Mouse (Mus musculus) intestine, embryonic 14.5 days (tissue): ENCODE results near the gene Faxc. TPM values are rescaled to one million over a fixed set of nuclear protein-coding genes. Genes with fewer than 3 reads are reported as not detected.
A peak's percentile ranks its signal among the peaks of the same experiment; 100 is the strongest.

ENCODE experiments used
- ATAC-seq: fragments of 200-750 bp; cut with Nextera tagmentation; replicated peaks from 2 replicates; pipeline ENCODE4 v1.8.0; 2017; ENCODE audit warnings: low read depth, moderate number of reproducible peaks, moderate TSS enrichment, moderate library complexity; ENCODE audit not compliant: low FRiP score, low TSS enrichment
- DNase-seq: peaks from one replicate; pipeline ENCODE4 v3.0.0-alpha.2; 2018; ENCODE audit warnings: low spot score
- H3K27ac ChIP-seq: fragments of 300-500 bp; sonication (generic); 2 replicates; pipeline ENCODE4 v1.5.1; 2014; ENCODE audit warnings: low read depth, mild to moderate bottlenecking, control low read depth
- H3K27me3 ChIP-seq: fragments of 300-500 bp; sonication (generic); replicated peaks from 2 replicates; pipeline ENCODE4 v1.6.1; 2014; ENCODE audit warnings: low read length, control low read depth; ENCODE audit not compliant: control insufficient read depth, insufficient read depth
- H3K36me3 ChIP-seq: fragments of 300-500 bp; sonication (generic); 2 replicates; pipeline ENCODE4 v1.6.1; 2014; ENCODE audit warnings: low read length, control low read depth; ENCODE audit not compliant: control insufficient read depth, insufficient read depth
- H3K4me1 ChIP-seq: fragments of 300-500 bp; sonication (generic); replicated peaks from 2 replicates; pipeline ENCODE4 v1.6.1; 2014; ENCODE audit warnings: low read length, control low read depth, mixed read lengths; ENCODE audit not compliant: control insufficient read depth, insufficient read depth
- H3K4me2 ChIP-seq: fragments of 300-500 bp; sonication (generic); 2 replicates; pipeline ENCODE4 v1.6.1; 2014; ENCODE audit warnings: low read length
- H3K4me3 ChIP-seq: fragments of 300-500 bp; sonication (generic); 2 replicates; pipeline ENCODE4 v1.5.1; 2014; ENCODE audit warnings: low read depth, low read length, control low read depth, mixed read lengths
- H3K9ac ChIP-seq: fragments of 300-500 bp; sonication (generic); 2 replicates; pipeline ENCODE4 v1.6.1; 2014; ENCODE audit warnings: mild to moderate bottlenecking, low read length
- H3K9me3 ChIP-seq: fragments of 300-500 bp; sonication (generic); 2 replicates; pipeline ENCODE4 v1.6.1; 2016; ENCODE audit warnings: low read length, control low read depth; ENCODE audit not compliant: control insufficient read depth
- WGBS: fragments of 180-500 bp; shearing (Covaris S2); extraction: QIAGEN DNeasy Blood & Tissue Kit; methylation state at CpG from one replicate; pipeline ENCODE4 v1.1.7; 2014; 5-methylcytosine and 5-hydroxymethylcytosine counted together
- polyA plus RNA-seq: library from polyadenylated mRNA; unstranded; fragments of >200 nt; fragmentation: Nextera tagmentation; extraction: Ambion mirVana; gene quantifications from 2 replicates; pipeline ENCODE4 v1.2.1, GENCODE M21; 2014

Gene Faxc
- polyA plus RNA-seq, 1 experiment from 2014 or later: 9.2 TPM

GRCm38 (mm10) chr4:21951444-21951843 is 20.3 kb downstream of the Faxc start:
- Histone ChIP-seq H3K27ac (no peak overlapping the region), H3K9me3 (no peaks in the 10 kb centered on the region), H3K27me3 (no peaks in the 10 kb centered on the region), H3K4me2 (no peak overlapping the region), H3K4me1 (no peaks in the 10 kb centered on the region), H3K36me3 (peaks cover 13% of the 10 kb centered on the region; the same call in 1 of the 2 replicates), H3K9ac (no peak overlapping the region), H3K4me3 (no peak overlapping the region)
- DNase-seq (no peak), ATAC-seq (no peak)
- WGBS: 42% methylated on average over 6 of the region's 6 CpGs

DNA sequence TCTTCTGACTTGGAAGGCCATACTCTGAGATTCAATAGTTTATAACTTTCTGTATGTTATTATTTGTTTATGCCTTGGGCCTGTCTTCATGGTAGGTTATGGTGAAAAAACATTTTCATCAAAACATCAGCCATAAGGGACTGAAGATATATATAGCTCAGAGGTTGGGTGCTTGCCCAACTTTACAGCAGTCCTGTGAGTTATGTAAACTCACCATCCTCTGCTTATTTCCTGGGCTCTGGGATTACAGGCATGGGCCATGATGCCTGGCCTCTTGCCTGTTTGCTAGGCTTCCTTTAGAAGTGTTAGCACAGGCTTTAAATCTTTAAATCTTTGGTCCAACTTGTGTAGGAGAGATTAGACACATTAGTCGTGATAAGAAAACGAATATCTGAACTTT is 21.1 kb downstream of the Faxc start:
- no peaks in the 10 kb centered on the region for H3K4me1 ChIP-seq
- no peak overlapping the region for H3K4me2 ChIP-seq
- no peaks in the 10 kb centered on the region for H3K27me3 ChIP-seq
- DNase-seq: no peak
- H3K9me3 ChIP-seq: no peaks in the 10 kb centered on the region
- H3K4me3 ChIP-seq: no peak overlapping the region
- WGBS: 56% methylated on average over 2 of the region's 2 CpGs
- H3K27ac ChIP-seq: no peak overlapping the region
- no peak overlapping the region for H3K9ac ChIP-seq
- no peak for ATAC-seq
- peaks cover 10% of the 10 kb centered on the region; the same call in 1 of the 2 replicates for H3K36me3 ChIP-seq

GRCm38 (mm10) chr4:21957570-21958321 is 26.6 kb downstream of the Faxc start:
- Histone ChIP-seq H3K4me1 (no peaks in the 10 kb centered on the region), H3K9me3 (no peaks in the 10 kb centered on the region), H3K4me3 (no peak overlapping the region), H3K27ac (no peak overlapping the region), H3K27me3 (no peaks in the 10 kb centered on the region), H3K36me3 (no peaks in the 10 kb centered on the region; the same call in 1 of the 2 replicates), H3K9ac (no peak overlapping the region), H3K4me2 (no peak overlapping the region)
- DNase-seq: peak; percentile 79
- ATAC-seq: peak; percentile 68
- WGBS: 59% methylated on average over 7 of the region's 7 CpGs

DNA sequence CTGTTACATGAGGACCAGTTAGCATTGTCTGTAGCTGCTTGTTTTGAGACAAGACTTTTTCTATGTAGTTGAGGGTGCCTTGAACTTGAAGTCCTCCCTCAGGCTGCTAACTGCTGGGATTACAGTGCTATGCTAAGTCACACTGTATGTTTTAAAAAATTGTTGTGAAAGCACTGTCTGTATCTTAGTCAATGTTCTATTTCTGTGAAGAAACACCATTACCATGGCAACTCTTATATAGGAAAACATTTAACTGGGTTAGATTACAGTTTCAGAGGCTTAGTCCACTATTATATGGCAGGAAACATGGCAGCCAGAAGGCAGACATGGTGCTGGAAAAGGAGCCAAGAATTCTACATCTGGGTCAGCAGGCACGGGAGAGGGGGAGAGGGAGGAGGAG is 40.8 kb downstream of the Faxc start:
- Histone ChIP-seq H3K4me1 (no peaks in the 10 kb centered on the region), H3K27me3 (no peaks in the 10 kb centered on the region), H3K27ac (no peak overlapping the region), H3K9me3 (no peaks in the 10 kb centered on the region), H3K9ac (no peak overlapping the region), H3K36me3 (no peaks in the 10 kb centered on the region), H3K4me2 (no peak overlapping the region), H3K4me3 (no peak overlapping the region)
- ATAC-seq (no peak), DNase-seq (no peak)
- WGBS: 57% methylated on average over 1 of the region's 1 CpGs

- H3K9me3 ChIP-seq: no peaks in the 10 kb centered on the region
- no peaks in the 10 kb centered on the region for H3K4me1 ChIP-seq
- no peaks in the 10 kb centered on the region for H3K36me3 ChIP-seq
- no peak overlapping the region for H3K4me2 ChIP-seq
- H3K27ac ChIP-seq: no peak overlapping the region
- no peak overlapping the region for H3K4me3 ChIP-seq
- ATAC-seq: no peak
- H3K9ac ChIP-seq: no peak overlapping the region
- WGBS: 21% methylated on average over 3 of the region's 3 CpGs
- DNase-seq: no peak
- no peaks in the 10 kb centered on the region for H3K27me3 ChIP-seq
Measured at GRCm38 (mm10) chr4:21974126-21974525, 43.0 kb downstream of the Faxc start.

DNA sequence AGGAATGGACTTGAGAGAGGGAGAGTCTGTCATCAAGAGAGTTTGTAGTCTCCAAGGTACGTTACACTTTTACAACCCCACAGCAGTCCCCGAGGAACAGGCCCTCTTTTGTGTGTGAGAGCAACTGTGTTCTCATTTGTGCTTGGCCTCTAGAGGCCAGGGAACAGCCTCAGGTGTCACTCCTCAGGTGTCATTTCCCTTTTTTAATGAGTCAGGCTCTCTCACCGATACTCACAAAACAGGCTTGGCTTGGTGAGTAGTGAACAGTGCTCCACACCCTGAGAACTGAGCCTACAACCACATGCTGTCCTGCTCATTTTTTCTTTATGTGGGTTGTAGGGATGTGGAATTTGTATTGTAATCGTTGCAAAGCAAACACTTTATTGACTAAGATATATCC is 49.3 kb downstream of the Faxc start:
- ATAC-seq (no peak), DNase-seq (no peak)
- Histone ChIP-seq H3K4me1 (no peaks in the 10 kb centered on the region), H3K9ac (no peak overlapping the region), H3K27ac (no peak overlapping the region; the same call in 1 of the 2 replicates), H3K4me3 (no peak overlapping the region), H3K36me3 (peaks cover 5% of the 10 kb centered on the region; the same call in 1 of the 2 replicates), H3K27me3 (no peaks in the 10 kb centered on the region), H3K9me3 (no peaks in the 10 kb centered on the region), H3K4me2 (no peak overlapping the region)
- 73% methylated on average over 4 of the region's 4 CpGs for WGBS

GRCm38 (mm10) chr4:21982449-21982848 is 51.3 kb downstream of the Faxc start:
- H3K27me3 ChIP-seq: no peaks in the 10 kb centered on the region
- ATAC-seq (no peak), DNase-seq (no peak)
- H3K9me3 ChIP-seq: no peaks in the 10 kb centered on the region
- no peak overlapping the region for H3K4me3 ChIP-seq
- no peak overlapping the region for H3K27ac ChIP-seq
- no peak overlapping the region for H3K9ac ChIP-seq
- 92% methylated on average over 9 of the region's 9 CpGs for WGBS
- peaks cover 5% of the 10 kb centered on the region; the same call in 1 of the 2 replicates for H3K36me3 ChIP-seq
- H3K4me1 ChIP-seq: no peaks in the 10 kb centered on the region
- H3K4me2 ChIP-seq: no peak overlapping the region

DNA sequence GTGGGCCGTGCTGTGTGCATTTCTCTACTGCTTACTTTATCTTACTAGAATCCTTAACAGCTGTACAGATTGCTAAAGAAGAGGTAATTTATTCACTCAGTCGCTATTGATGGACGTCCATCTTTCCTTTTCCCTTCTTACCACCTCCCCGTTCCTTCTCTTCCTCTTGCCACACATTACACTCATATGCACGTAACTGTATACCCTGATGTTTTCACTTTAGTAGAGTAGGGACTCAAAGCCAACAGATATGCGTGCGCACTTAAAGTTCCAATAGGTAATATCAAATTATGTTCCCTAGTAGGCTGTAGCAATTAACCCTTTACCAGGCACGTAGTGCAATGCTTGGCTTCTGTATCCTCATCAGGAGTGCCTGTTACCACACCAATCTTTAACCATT is 55.7 kb downstream of the Faxc start:
- Histone ChIP-seq H3K4me3 (no peak overlapping the region), H3K4me1 (no peaks in the 10 kb centered on the region), H3K36me3 (peaks cover 5% of the 10 kb centered on the region; the same call in 1 of the 2 replicates), H3K27me3 (no peaks in the 10 kb centered on the region), H3K9ac (no peak overlapping the region), H3K9me3 (no peaks in the 10 kb centered on the region), H3K4me2 (no peak overlapping the region), H3K27ac (no peak overlapping the region)
- no peak for DNase-seq
- no peak for ATAC-seq
- WGBS: 85% methylated on average over 8 of the region's 8 CpGs

GRCm38 (mm10) chr4:21987460-21987859 is 56.3 kb downstream of the Faxc start:
- Histone ChIP-seq H3K27me3 (no peaks in the 10 kb centered on the region), H3K9ac (no peak overlapping the region), H3K36me3 (peaks cover 4% of the 10 kb centered on the region; the same call in 1 of the 2 replicates), H3K27ac (no peak overlapping the region), H3K9me3 (no peaks in the 10 kb centered on the region), H3K4me3 (no peak overlapping the region), H3K4me1 (no peaks in the 10 kb centered on the region), H3K4me2 (no peak overlapping the region)
- ATAC-seq (no peak), DNase-seq (no peak)
- WGBS: 84% methylated on average over 10 of the region's 10 CpGs
